Comparison of ENCODE assay signal across 28 mouse cellular contexts in genomic region chr11:112473237-112473636, GRCm38 (mm10).
DNase-seq lines count a peak whose midpoint lies in the region; ATAC-seq and TF ChIP-seq lines count a peak whose summit lies in the region.
"Had no signal": no experiment of that assay in that cellular context is flagged by ENCODE, and none has a peak within 500 bp of the region (broad histone marks: within the 10 kb centered on the region; RNA-seq: fewer than 3 reads in every experiment).

No protein-coding gene starts in this region.

- H3K9ac ChIP-seq in embryonic facial prominence, embryonic 14.5 days (ENCODE audit: low read depth, low read length) = no peak overlapping the region
- H3K9ac ChIP-seq in limb, embryonic 15.5 days = no peak overlapping the region
- no peak overlapping the region for H3K9ac ChIP-seq in heart, embryonic 12.5 days
- no peak overlapping the region for H3K9ac ChIP-seq in liver, postnatal 0 days (replicated peaks)
- H3K9ac ChIP-seq: embryonic facial prominence, embryonic 13.5 days; forebrain, embryonic 12.5 days; heart, embryonic 13.5 days; hindbrain, embryonic 14.5 days had no signal

- no peak overlapping the region for H3K27ac ChIP-seq in embryonic facial prominence, embryonic 14.5 days (replicated peaks; ENCODE audit: low read depth, low read length)
- no peak overlapping the region for H3K27ac ChIP-seq in embryonic facial prominence, embryonic 10.5 days (replicated peaks)
- H3K27ac ChIP-seq in embryonic fibroblast, embryonic 13.5 days (ENCODE audit: insufficient read depth, low read length) = peak overlapping the region; percentile 85
- H3K27ac ChIP-seq in limb, embryonic 15.5 days = peak overlapping the region; percentile 27; the same call in 1 of the 2 replicates
- H3K27ac ChIP-seq in heart, embryonic 12.5 days (ENCODE audit: poor library complexity, severe bottlenecking) = no peak overlapping the region
- no peak overlapping the region for H3K27ac ChIP-seq in liver, postnatal 0 days (ENCODE audit: low read depth)
- H3K27ac ChIP-seq: embryonic facial prominence, embryonic 13.5 days; forebrain, embryonic 12.5 days; gastrocnemius, adult 2 months; heart, embryonic 13.5 days; hindbrain, embryonic 14.5 days; hindbrain, postnatal 0 days had no signal

- H3K4me3 ChIP-seq in embryonic facial prominence, embryonic 14.5 days (ENCODE audit: low read depth, low read length) = no peak overlapping the region
- H3K4me3 ChIP-seq in embryonic facial prominence, embryonic 10.5 days = no peak overlapping the region
- H3K4me3 ChIP-seq in embryonic fibroblast, embryonic 13.5 days (ENCODE audit: insufficient read depth, low read length) = no peak overlapping the region
- no peak overlapping the region for H3K4me3 ChIP-seq in limb, embryonic 15.5 days
- H3K4me3 ChIP-seq in heart, embryonic 12.5 days = no peak overlapping the region
- H3K4me3 ChIP-seq in liver, postnatal 0 days (ENCODE audit: low read depth, low read length) = no peak overlapping the region
- H3K4me3 ChIP-seq: embryonic facial prominence, embryonic 13.5 days; forebrain, embryonic 12.5 days; gastrocnemius, adult 2 months; heart, embryonic 13.5 days had no signal

- WGBS in embryonic facial prominence, embryonic 14.5 days = 67% methylated on average over 7 of the region's 7 CpGs
- 89% methylated on average over 7 of the region's 7 CpGs for WGBS in embryonic facial prominence, embryonic 10.5 days
- 65% methylated on average over 7 of the region's 7 CpGs for WGBS in limb, embryonic 15.5 days
- WGBS in heart, embryonic 12.5 days = 80% methylated on average over 7 of the region's 7 CpGs
- WGBS in liver, postnatal 0 days (ENCODE audit: insufficient replicate concordance) = 71% methylated on average over 7 of the region's 7 CpGs

- TF ChIP-seq POLR2A in embryonic fibroblast, embryonic 13.5 days (IDR thresholded peaks at IDR 0.05; ENCODE audit: low read depth, low read length) = no peak

- no peaks in the 10 kb centered on the region for H3K36me3 ChIP-seq in embryonic facial prominence, embryonic 14.5 days (ENCODE audit: control insufficient read depth, insufficient read depth, low read length)
- no peaks in the 10 kb centered on the region for H3K36me3 ChIP-seq in embryonic facial prominence, embryonic 10.5 days (replicated peaks)
- no peaks in the 10 kb centered on the region for H3K36me3 ChIP-seq in limb, embryonic 15.5 days
- no peaks in the 10 kb centered on the region for H3K36me3 ChIP-seq in heart, embryonic 12.5 days
- H3K36me3 ChIP-seq in liver, postnatal 0 days (replicated peaks; ENCODE audit: insufficient read depth, low read length) = no peaks in the 10 kb centered on the region
- H3K36me3 ChIP-seq: embryonic facial prominence, embryonic 13.5 days; forebrain, embryonic 12.5 days; heart, embryonic 13.5 days had no signal

- no peak overlapping the region for H3K4me2 ChIP-seq in embryonic facial prominence, embryonic 14.5 days (ENCODE audit: low read depth, low read length)
- H3K4me2 ChIP-seq in limb, embryonic 15.5 days = no peak overlapping the region
- no peak overlapping the region for H3K4me2 ChIP-seq in heart, embryonic 12.5 days
- no peak overlapping the region for H3K4me2 ChIP-seq in liver, postnatal 0 days (ENCODE audit: low read depth, low read length)
- H3K4me2 ChIP-seq: embryonic facial prominence, embryonic 13.5 days; forebrain, embryonic 12.5 days; heart, embryonic 13.5 days; hindbrain, embryonic 14.5 days had no signal

- no peak for ATAC-seq in embryonic facial prominence, embryonic 14.5 days (ENCODE audit: low read depth)
- ATAC-seq in limb, embryonic 15.5 days (ENCODE audit: insufficient number of reproducible peaks, low FRiP score, low TSS enrichment, low read depth) = no peak
- no peak for ATAC-seq in heart, embryonic 12.5 days (ENCODE audit: insufficient number of reproducible peaks, low FRiP score)
- ATAC-seq in liver, postnatal 0 days = no peak
- ATAC-seq: CD4-positive, CD25-positive, alpha-beta regulatory T cell, adult 4 months; forebrain, embryonic 16.5 days; hindbrain, postnatal 0 days; inflammation-experienced regulatory T-cells, adult 6 months; intestine, embryonic 16.5 days; Patski had no signal

- peak; percentile 36 for DNase-seq in embryonic facial prominence, embryonic 14.5 days (ENCODE audit: low spot score)
- DNase-seq in embryonic facial prominence, embryonic 10.5 days (ENCODE audit: low spot score) = no peak
- DNase-seq in gastrocnemius, postnatal 4 days (ENCODE audit: low spot score in 2 of 2) = no peak
- no peak for DNase-seq in liver, postnatal 0 days
- DNase-seq: adrenal gland, adult 2 months; adrenal gland, postnatal 14 days; cerebellum, adult 11 months; cerebellum, adult 2 months; cerebellum, adult 9-11 months; cerebellum, postnatal 25 days; gastrocnemius, adult 2 months; gastrocnemius, postnatal 14 days; heart, adult 18-20 months; heart, postnatal 14 days; heart, postnatal 4 days had no signal

- no peak for TF ChIP-seq EP300 in liver, postnatal 0 days (IDR thresholded peaks at IDR 0.05; ENCODE audit: low read depth)

- H3K9me3 ChIP-seq in embryonic facial prominence, embryonic 14.5 days (ENCODE audit: control insufficient read depth, low read length) = no peaks in the 10 kb centered on the region
- no peaks in the 10 kb centered on the region for H3K9me3 ChIP-seq in embryonic facial prominence, embryonic 10.5 days
- no peaks in the 10 kb centered on the region for H3K9me3 ChIP-seq in limb, embryonic 15.5 days
- no peaks in the 10 kb centered on the region for H3K9me3 ChIP-seq in heart, embryonic 12.5 days (replicated peaks)
- no peaks in the 10 kb centered on the region for H3K9me3 ChIP-seq in liver, postnatal 0 days (ENCODE audit: low read length)
- H3K9me3 ChIP-seq: embryonic facial prominence, embryonic 13.5 days; forebrain, embryonic 12.5 days; heart, embryonic 13.5 days had no signal

- TF ChIP-seq CTCF in embryonic fibroblast, embryonic 13.5 days (IDR thresholded peaks at IDR 0.05; ENCODE audit: borderline replicate concordance, insufficient read depth, low read length) = no peak
- no peak for TF ChIP-seq CTCF in liver, postnatal 0 days (IDR thresholded peaks at IDR 0.05; ENCODE audit: low read depth)

- H3K27me3 ChIP-seq in embryonic facial prominence, embryonic 14.5 days (replicated peaks; ENCODE audit: control insufficient read depth, insufficient read depth, low read length) = no peaks in the 10 kb centered on the region; the same call in 1 of the 2 replicates
- no peaks in the 10 kb centered on the region for H3K27me3 ChIP-seq in embryonic facial prominence, embryonic 10.5 days (replicated peaks; ENCODE audit: low read depth, poor library complexity, severe bottlenecking)
- H3K27me3 ChIP-seq in limb, embryonic 15.5 days = no peaks in the 10 kb centered on the region
- no peaks in the 10 kb centered on the region for H3K27me3 ChIP-seq in heart, embryonic 12.5 days (replicated peaks)
- no peaks in the 10 kb centered on the region for H3K27me3 ChIP-seq in liver, postnatal 0 days (ENCODE audit: insufficient read depth, low read length)
- H3K27me3 ChIP-seq: embryonic facial prominence, embryonic 13.5 days; forebrain, embryonic 12.5 days; heart, embryonic 13.5 days had no signal

- peaks cover 4% of the 10 kb centered on the region; the same call in 1 of the 2 replicates for H3K4me1 ChIP-seq in embryonic facial prominence, embryonic 14.5 days (ENCODE audit: control insufficient read depth, insufficient read depth, low read length)
- H3K4me1 ChIP-seq in embryonic facial prominence, embryonic 10.5 days = peaks cover 6% of the 10 kb centered on the region; the same call in 1 of the 2 replicates
- peaks cover 9% of the 10 kb centered on the region for H3K4me1 ChIP-seq in embryonic fibroblast, embryonic 13.5 days (ENCODE audit: control insufficient read depth, insufficient read depth, low read length)
- no peaks in the 10 kb centered on the region for H3K4me1 ChIP-seq in limb, embryonic 15.5 days
- no peaks in the 10 kb centered on the region for H3K4me1 ChIP-seq in heart, embryonic 12.5 days (replicated peaks)
- no peaks in the 10 kb centered on the region for H3K4me1 ChIP-seq in liver, postnatal 0 days (ENCODE audit: insufficient read depth)
- H3K4me1 ChIP-seq: embryonic facial prominence, embryonic 13.5 days; forebrain, embryonic 12.5 days; heart, embryonic 13.5 days had no signal

Comparison
In these comparisons a context has a peak if more than half of its experiments do, and no peak if none do; other contexts are left out.
1. H3K27ac ChIP-seq: peak in embryonic fibroblast, embryonic 13.5 days (single experiment) and limb, embryonic 15.5 days (single experiment); none in embryonic facial prominence, embryonic 14.5 days (single experiment), embryonic facial prominence, embryonic 10.5 days (single experiment), heart, embryonic 12.5 days (single experiment) and liver, postnatal 0 days (single experiment).